Mouse (Mus musculus) c-Kit-positive CD71-positive TER-119-positive erythroid progenitor cells, embryonic 14.5 days (primary cell): ENCODE results near the gene Mrpl54.
"Not testable (repeated sequence)": the region's sequence is repeated elsewhere in the genome, so short reads cannot be mapped to it uniquely, and the experiment has no call there.

ENCODE experiments used
- DNase-seq: peaks from one replicate; pipeline ENCODE4 v3.0.0-alpha.2; 2013; ENCODE audit warnings: low spot score

Gene Mrpl54

GRCm38 (mm10) chr10:81229735-81230437 lies 36.8 kb downstream of the Mrpl54 start:
- DNase-seq, result no peak

GRCm38 (mm10) chr10:81223731-81224130 lies 43.0 kb downstream of the Mrpl54 start:
- DNase-seq, result not testable (repeated sequence)

- no peak for DNase-seq
Observed at GRCm38 (mm10) chr10:81221402-81222015, 45.2 kb downstream of the Mrpl54 start.

- peak; percentile 71 for DNase-seq
Observed at GRCm38 (mm10) chr10:81217964-81218363, 48.8 kb downstream of the Mrpl54 start.

- not testable (repeated sequence) for DNase-seq
Observed at GRCm38 (mm10) chr10:81217267-81217666, 49.5 kb downstream of the Mrpl54 start.

- DNase-seq, result no peak
Observed at GRCm38 (mm10) chr10:81216810-81217209, 49.9 kb downstream of the Mrpl54 start.

- no peak for DNase-seq
Observed at GRCm38 (mm10) chr10:81216260-81216659, 50.5 kb downstream of the Mrpl54 start.
